Mouse (Mus musculus) bone marrow macrophage, adult 2 months (primary cell): ENCODE measurements at regions not wholly inside any gene's neighbourhood (a gene's known extent, or its start where the extent isn't known, plus 50 kb on each side); places are given as distances from the start of the nearest gene placed in this dataset.

ENCODE experiments used
- CTCF ChIP-seq: IDR thresholded peaks from 2 replicates; pipeline ENCODE4 v1.5.1; 2012; ENCODE audit warnings: low read depth, mild to moderate bottlenecking, low read length, moderate library complexity
- POLR2A ChIP-seq: IDR thresholded peaks from 2 replicates; pipeline ENCODE4 v1.6.1; 2012; ENCODE audit warnings: mild to moderate bottlenecking, low read depth, low read length, borderline replicate concordance

DNA sequence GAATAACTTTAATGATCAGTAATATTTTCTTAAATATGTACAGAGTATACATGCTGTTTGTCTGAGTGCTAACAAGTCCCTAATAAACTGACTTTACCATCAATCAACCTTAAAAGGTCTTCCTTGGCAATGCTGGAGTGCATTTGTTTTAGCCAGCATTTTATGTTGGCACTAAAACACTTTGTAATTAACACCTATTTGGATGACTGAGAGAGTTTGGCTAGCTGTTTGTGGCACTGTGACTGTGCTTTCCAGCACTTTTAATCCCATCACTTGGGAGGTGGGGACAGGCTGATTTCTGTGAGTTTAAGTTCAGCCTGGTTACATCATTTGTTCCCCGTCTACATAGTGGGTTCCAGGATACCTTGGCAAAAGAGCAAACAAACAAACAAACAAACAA lies 332.5 kb upstream of the Chl1 start:
- no peak for TF ChIP-seq CTCF
- TF ChIP-seq POLR2A: no peak
